In genomic region chr11:117179902-117180301, GRCm38 (mm10) we compare ENCODE assay signal across 13 mouse cellular contexts. TPM values are rescaled to one million over a fixed set of nuclear protein-coding genes. Genes with fewer than 3 reads are reported as not detected.
A peak's percentile ranks its signal among the peaks of the same experiment; 100 is the strongest.
DNase-seq lines count a peak whose midpoint lies in the region; ATAC-seq and TF ChIP-seq lines count a peak whose summit lies in the region.
"Had no signal": no experiment of that assay in that cellular context is flagged by ENCODE, and none has a peak within 500 bp of the region (broad histone marks: within the 10 kb centered on the region; RNA-seq: fewer than 3 reads in every experiment).

No protein-coding gene starts in this region.

- no peak overlapping the region for H3K9ac ChIP-seq in intestine, postnatal 0 days (ENCODE audit: low read depth, low read length)
- no peak overlapping the region for H3K9ac ChIP-seq in intestine, embryonic 15.5 days
- H3K9ac ChIP-seq: embryonic facial prominence, embryonic 13.5 days; midbrain, embryonic 13.5 days had no signal

- no peak overlapping the region for H3K4me2 ChIP-seq in intestine, postnatal 0 days (replicated peaks; ENCODE audit: low read depth)
- no peak overlapping the region for H3K4me2 ChIP-seq in intestine, embryonic 15.5 days (replicated peaks)
- H3K4me2 ChIP-seq: embryonic facial prominence, embryonic 13.5 days; midbrain, embryonic 13.5 days had no signal

- intact Hi-C loops in left cerebral cortex, postnatal 14 days (cut with DNase I) = loop anchor here (10.0 kb wide), 2 partner anchors 265 to 285 kb away; partner anchors contain the start of gene Mgat5b

- H3K4me3 ChIP-seq in intestine, postnatal 0 days (ENCODE audit: low read depth, low read length) = no peak overlapping the region
- no peak overlapping the region for H3K4me3 ChIP-seq in intestine, embryonic 15.5 days (replicated peaks)
- H3K4me3 ChIP-seq in spleen, adult 2 months (ENCODE audit: extremely low read depth, insufficient read depth, insufficient read length) = no peak overlapping the region
- no peak overlapping the region for H3K4me3 ChIP-seq in testis, adult 2 months (ENCODE audit: control insufficient read depth, low read depth, low read length)
- H3K4me3 ChIP-seq: embryonic facial prominence, embryonic 13.5 days; hindbrain, embryonic 10.5 days; midbrain, embryonic 13.5 days had no signal

- DNase-seq in spleen, adult 2 months (ENCODE audit: low read depth in 1 of 2, low spot score in 2 of 2) = no peak
- no peak for DNase-seq in spleen, postnatal 4 days (ENCODE audit: low spot score in 2 of 2)
- DNase-seq in R1 (ENCODE audit: low read depth, low spot score) = peak; percentile 73
- no peak for DNase-seq in left cerebral cortex, postnatal 14 days (ENCODE audit: low spot score in 2 of 2)
- no peak for DNase-seq in urinary bladder, postnatal 36 days (ENCODE audit: low spot score in 2 of 2)
- DNase-seq: adrenal gland, postnatal 14 days; right cerebral cortex, postnatal 25 days had no signal

- no peak for TF ChIP-seq POLR2A in spleen, adult 2 months (IDR thresholded peaks at IDR 0.05; ENCODE audit: low read depth, low read length)
- no peak for TF ChIP-seq POLR2A in testis, adult 2 months (IDR thresholded peaks at IDR 0.05; ENCODE audit: control insufficient read depth, low read depth, low read length)

- TF ChIP-seq CTCF in intestine, postnatal 0 days (IDR thresholded peaks at IDR 0.05; ENCODE audit: low read depth) = peak; percentile 66
- peak; percentile 10; the same call in 1 of the 2 replicates for TF ChIP-seq CTCF in spleen, adult 2 months (IDR thresholded peaks at IDR 0.05; ENCODE audit: extremely low read depth, insufficient read depth, insufficient read length, insufficient replicate concordance)
- peak; percentile 88; the same call in 1 of the 2 replicates for TF ChIP-seq CTCF in testis, adult 2 months (IDR thresholded peaks at IDR 0.05; ENCODE audit: control insufficient read depth, insufficient read depth, insufficient replicate concordance, low read depth, low read length)

- H3K36me3 ChIP-seq in intestine, postnatal 0 days (ENCODE audit: control insufficient read depth, insufficient read depth) = no peaks in the 10 kb centered on the region
- H3K36me3 ChIP-seq in intestine, embryonic 15.5 days = no peaks in the 10 kb centered on the region
- no peaks in the 10 kb centered on the region for H3K36me3 ChIP-seq in spleen, adult 2 months (ENCODE audit: control insufficient read depth, insufficient read depth, low read length)
- H3K36me3 ChIP-seq in testis, adult 2 months (ENCODE audit: control insufficient read depth, insufficient read depth, low read length) = no peaks in the 10 kb centered on the region
- H3K36me3 ChIP-seq: embryonic facial prominence, embryonic 13.5 days; hindbrain, embryonic 10.5 days; midbrain, embryonic 13.5 days had no signal

- H3K27me3 ChIP-seq in intestine, postnatal 0 days (replicated peaks; ENCODE audit: control insufficient read depth, insufficient read depth, low read length) = no peaks in the 10 kb centered on the region
- no peaks in the 10 kb centered on the region for H3K27me3 ChIP-seq in intestine, embryonic 15.5 days (replicated peaks)
- no peaks in the 10 kb centered on the region for H3K27me3 ChIP-seq in spleen, adult 2 months (ENCODE audit: control insufficient read depth, insufficient read depth, low read length)
- no peaks in the 10 kb centered on the region for H3K27me3 ChIP-seq in testis, adult 2 months (ENCODE audit: control insufficient read depth, insufficient read depth, low read length)
- H3K27me3 ChIP-seq: embryonic facial prominence, embryonic 13.5 days; midbrain, embryonic 13.5 days had no signal

- no peaks in the 10 kb centered on the region for H3K4me1 ChIP-seq in intestine, postnatal 0 days (replicated peaks; ENCODE audit: control insufficient read depth, insufficient read depth, low read length)
- peaks cover 24% of the 10 kb centered on the region for H3K4me1 ChIP-seq in intestine, embryonic 15.5 days (replicated peaks)
- H3K4me1 ChIP-seq in spleen, adult 2 months (ENCODE audit: control insufficient read depth, insufficient read depth, insufficient read length) = no peaks in the 10 kb centered on the region
- H3K4me1 ChIP-seq in testis, adult 2 months (ENCODE audit: control insufficient read depth, insufficient read depth, low read length) = peaks cover 2% of the 10 kb centered on the region; the same call in 1 of the 2 replicates

- 0 out of 2 replicates have a peak, but pooled peaks cover 12% of the 10 kb centered on the region for H3K9me3 ChIP-seq in intestine, postnatal 0 days (ENCODE audit: control insufficient read depth)
- 0 out of 2 replicates have a peak, but pooled peaks cover 3% of the 10 kb centered on the region for H3K9me3 ChIP-seq in intestine, embryonic 15.5 days

- WGBS in intestine, postnatal 0 days = 80% methylated on average over 5 of the region's 5 CpGs
- 81% methylated on average over 5 of the region's 5 CpGs for WGBS in intestine, embryonic 15.5 days
- 79% methylated on average over 5 of the region's 5 CpGs for WGBS in spleen, adult 2 months

- H3K27ac ChIP-seq in intestine, postnatal 0 days (ENCODE audit: low read depth, low read length) = no peak overlapping the region
- H3K27ac ChIP-seq in intestine, embryonic 15.5 days = no peak overlapping the region
- no peak overlapping the region for H3K27ac ChIP-seq in spleen, adult 2 months (ENCODE audit: insufficient read depth, low read length)
- no peak overlapping the region for H3K27ac ChIP-seq in testis, adult 2 months (ENCODE audit: control insufficient read depth, insufficient read depth, low read depth, low read length)
- H3K27ac ChIP-seq: embryonic facial prominence, embryonic 13.5 days; hindbrain, embryonic 10.5 days; midbrain, embryonic 13.5 days had no signal

- no peak for ATAC-seq in intestine, postnatal 0 days
- ATAC-seq in intestine, embryonic 15.5 days = no peak
- ATAC-seq: midbrain, embryonic 13.5 days had no signal

RNA-seq across cellular contexts. Expression of gene Sept9, which starts 19.6 kb away (rescaled TPM):
- 74.5 and 81.5 TPM in 2 replicates for polyA plus RNA-seq in intestine, postnatal 0 days (2015; fragmentation: Nextera tagmentation; extraction: Ambion mirVana)
- 166 and 167 TPM in 2 replicates for polyA plus RNA-seq in intestine, embryonic 15.5 days (2015; fragmentation: Nextera tagmentation; extraction: Ambion mirVana)
- polyA plus RNA-seq in spleen, adult 2 months (2012; rRNA removed) = 44.6 and 45.3 TPM in 2 replicates
- 11.7 and 12.2 TPM in 2 replicates for polyA plus RNA-seq in testis, adult 2 months (2012; rRNA removed)
- total RNA-seq in left cerebral cortex, postnatal 14 days (2021) = 10 to 100 TPM; 62.1 to 70.5 TPM

Comparison
In these comparisons a context has a peak if more than half of its experiments do, and no peak if none do; other contexts are left out.
1. CTCF ChIP-seq: peak in every context shown above with its lines; median percentile 88 in testis, adult 2 months; 66 in intestine, postnatal 0 days; 10 in spleen, adult 2 months.